Comparison of ENCODE assay signal across 9 mouse cellular contexts in the genomic region with DNA sequence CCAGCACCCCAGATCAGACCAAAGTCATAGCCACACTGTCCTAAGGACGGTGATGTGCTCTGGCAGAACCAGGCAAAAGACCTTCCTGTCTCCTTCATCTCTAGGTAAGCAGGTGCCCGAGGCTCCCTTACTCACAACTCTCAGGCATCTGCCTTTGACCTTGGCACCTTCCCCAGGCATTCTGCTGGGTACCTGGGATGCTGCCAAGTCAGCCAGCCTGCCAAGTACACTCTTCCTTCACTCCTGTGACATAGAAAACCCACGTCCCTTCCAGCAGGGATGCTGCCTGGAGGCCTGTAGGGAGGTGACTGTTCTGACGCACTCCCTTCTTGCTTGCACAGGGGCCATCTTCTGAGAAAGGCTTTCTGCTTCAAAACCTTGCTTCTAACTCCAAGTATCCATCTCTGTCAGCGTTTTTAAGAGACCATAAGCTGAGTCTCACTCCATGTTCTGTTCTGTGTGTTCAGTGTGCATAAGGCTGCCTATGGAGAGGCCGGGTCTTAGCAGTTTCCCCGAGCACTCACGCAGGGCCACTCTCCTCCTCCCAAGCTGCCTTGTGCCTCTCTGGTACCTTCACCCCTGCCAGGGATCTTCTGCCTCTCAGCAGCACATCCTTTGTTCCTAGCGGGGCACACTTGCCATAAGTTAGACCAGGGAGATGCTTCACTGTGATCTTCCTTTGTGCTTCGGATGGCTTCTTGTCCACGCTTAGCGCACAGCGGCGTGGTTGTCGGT. TPM values are rescaled to one million over a fixed set of nuclear protein-coding genes. Genes with fewer than 3 reads are reported as not detected.
A peak's percentile ranks its signal among the peaks of the same experiment; 100 is the strongest.
DNase-seq lines count a peak whose midpoint lies in the region; ATAC-seq and TF ChIP-seq lines count a peak whose summit lies in the region.
"Had no signal": no experiment of that assay in that cellular context is flagged by ENCODE, and none has a peak within 500 bp of the region (broad histone marks: within the 10 kb centered on the region; RNA-seq: fewer than 3 reads in every experiment).

No protein-coding gene starts in this region.

- H3K27ac ChIP-seq in hindbrain, embryonic 13.5 days, result peak overlapping the region; percentile 78
- H3K27ac ChIP-seq in midbrain, embryonic 15.5 days, result peak overlapping the region; percentile 40; the same call in 1 of the 2 replicates

- TF ChIP-seq POLR2A in lung, adult 2 months (IDR thresholded peaks at IDR 0.05; ENCODE audit: borderline replicate concordance, extremely low read depth, low read depth, low read length), result no peak

- no peak overlapping the region for H3K4me3 ChIP-seq in lung, adult 2 months (replicated peaks; ENCODE audit: extremely low read depth, low read depth, low read length)
- no peak overlapping the region for H3K4me3 ChIP-seq in hindbrain, embryonic 13.5 days
- no peak overlapping the region for H3K4me3 ChIP-seq in midbrain, embryonic 15.5 days

- H3K27me3 ChIP-seq in hindbrain, embryonic 13.5 days, result no peaks in the 10 kb centered on the region
- no peaks in the 10 kb centered on the region for H3K27me3 ChIP-seq in midbrain, embryonic 15.5 days (replicated peaks)

- H3K4me1 ChIP-seq in lung, adult 2 months (ENCODE audit: control insufficient read depth, insufficient read depth, low read length), result 0 out of 2 replicates have a peak, but pooled peaks cover 5% of the 10 kb centered on the region
- H3K4me1 ChIP-seq in hindbrain, embryonic 13.5 days (replicated peaks), result peaks cover 23% of the 10 kb centered on the region
- peaks cover 8% of the 10 kb centered on the region; the same call in 1 of the 2 replicates for H3K4me1 ChIP-seq in midbrain, embryonic 15.5 days

- WGBS in lung, adult 2 months, result 73% methylated on average over 15 of the region's 15 CpGs
- 65% methylated on average over 15 of the region's 15 CpGs for WGBS in hindbrain, embryonic 13.5 days
- WGBS in midbrain, embryonic 15.5 days, result 59% methylated on average over 15 of the region's 15 CpGs

- no peak overlapping the region for H3K9ac ChIP-seq in hindbrain, embryonic 13.5 days
- H3K9ac ChIP-seq in midbrain, embryonic 15.5 days, result no peak overlapping the region

- ATAC-seq in hindbrain, embryonic 13.5 days (ENCODE audit: low FRiP score), result peak; percentile 72
- peak; percentile 50; the same call in 1 of the 2 replicates for ATAC-seq in midbrain, embryonic 15.5 days (replicated peaks)

- no peak overlapping the region for H3K4me2 ChIP-seq in hindbrain, embryonic 13.5 days
- no peak overlapping the region for H3K4me2 ChIP-seq in midbrain, embryonic 15.5 days

- no peaks in the 10 kb centered on the region for H3K9me3 ChIP-seq in hindbrain, embryonic 13.5 days
- H3K9me3 ChIP-seq in midbrain, embryonic 15.5 days, result no peaks in the 10 kb centered on the region

- TF ChIP-seq CTCF in lung, adult 2 months (IDR thresholded peaks at IDR 0.05; ENCODE audit: insufficient read depth, low read length), result no peak

- peak; percentile 27 to 42 for DNase-seq in lung, adult 18-20 months
- no peak for DNase-seq in lung, adult 2 months
- peak; percentile 84 for DNase-seq in cerebellum, adult 11-12 months
- no peak for DNase-seq in layer of hippocampus, adult 8-10 months (ENCODE audit: low spot score in 2 of 2)
- no peak for DNase-seq in layer of hippocampus, adult 9-10 months (ENCODE audit: low spot score)
- no peak for DNase-seq in thymus, postnatal 36 days

- H3K36me3 ChIP-seq in hindbrain, embryonic 13.5 days, result no peaks in the 10 kb centered on the region
- no peaks in the 10 kb centered on the region for H3K36me3 ChIP-seq in midbrain, embryonic 15.5 days (replicated peaks)

RNA-seq across cellular contexts. Expression of gene Rpl37a, which starts 28.0 kb away (rescaled TPM):
- 483 and 531 TPM in 2 replicates for polyA plus RNA-seq in lung, adult 2 months (2012; rRNA removed)
- polyA plus RNA-seq in hindbrain, embryonic 13.5 days (2015; fragmentation: Nextera tagmentation; extraction: Ambion mirVana), result 1,191 and 1,281 TPM in 2 replicates
- 838 and 878 TPM in 2 replicates for polyA plus RNA-seq in midbrain, embryonic 15.5 days (2015; fragmentation: Nextera tagmentation; extraction: Ambion mirVana)
- 100 to 1,000 TPM; 603 to 734 (median 658) TPM for total RNA-seq in layer of hippocampus, adult 8-10 months (2022)

RNA-seq across cellular contexts. Expression of gene Ankar, which starts 38.7 kb away (rescaled TPM):
- polyA plus RNA-seq in lung, adult 2 months (2012; rRNA removed), result not detected in 2 replicates
- polyA plus RNA-seq in hindbrain, embryonic 13.5 days (2015; fragmentation: Nextera tagmentation; extraction: Ambion mirVana), result not detected in 2 replicates
- not detected in 2 replicates for polyA plus RNA-seq in midbrain, embryonic 15.5 days (2015; fragmentation: Nextera tagmentation; extraction: Ambion mirVana)
- not detected for total RNA-seq in layer of hippocampus, adult 8-10 months (2022)
- polyA plus RNA-seq: heart, embryonic 14.5 days had no signal

Comparison
In these comparisons a context has a peak if more than half of its experiments do, and no peak if none do; other contexts are left out.
1. DNase-seq: peak in lung, adult 18-20 months (2 of 2) and cerebellum, adult 11-12 months (single experiment); none in lung, adult 2 months (single experiment), layer of hippocampus, adult 8-10 months (0 of 2), layer of hippocampus, adult 9-10 months (single experiment) and thymus, postnatal 36 days (0 of 2).